Mouse (Mus musculus): Measurements from ENCODE around the gene Olfr221. TPM values are rescaled to one million over a fixed set of nuclear protein-coding genes. Genes with fewer than 3 reads are reported as not detected.

The Olfr221 gene
- polyA plus RNA-seq, 1 experiment from 2014 or later = not detected

DNA sequence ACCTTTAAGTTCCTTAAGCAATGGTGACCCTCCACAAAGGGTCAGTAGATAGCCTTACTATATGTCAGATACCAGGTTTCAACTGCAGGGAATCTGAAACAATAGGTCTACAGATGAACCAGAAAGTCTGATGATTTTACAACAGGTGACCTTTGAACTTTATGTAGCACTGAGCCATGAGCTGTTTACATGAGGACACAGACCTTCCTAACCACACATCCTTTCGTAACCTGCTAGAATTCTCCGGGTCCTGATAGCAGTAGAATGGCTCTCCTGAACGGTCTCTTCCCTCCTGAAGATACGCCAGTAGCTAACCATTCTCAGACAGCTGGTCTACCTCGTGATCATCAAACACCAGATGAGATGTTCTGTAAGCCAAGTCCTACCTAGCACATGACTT lies 2.9 kb downstream of the Olfr221 start:
- WGBS = 76% methylated on average over 5 of the region's 5 CpGs

DNA sequence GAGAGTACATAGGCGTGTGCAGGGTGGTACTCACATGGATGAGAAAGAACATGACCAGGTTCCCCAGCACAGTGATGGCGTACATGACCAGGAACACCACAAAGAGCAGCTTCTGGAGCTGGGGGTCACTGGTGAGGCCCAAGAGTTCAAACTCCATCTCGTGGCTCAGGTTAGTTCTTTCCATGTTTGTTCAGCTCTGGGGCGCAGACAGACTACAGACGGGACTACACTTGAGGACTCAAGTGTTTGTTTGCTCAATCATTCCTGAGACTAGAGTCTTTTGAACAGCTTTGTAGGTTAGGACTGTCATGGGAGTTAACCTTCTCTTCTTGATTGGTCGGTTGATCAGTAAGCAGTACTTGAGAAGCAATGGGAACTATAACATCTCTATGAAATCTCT lies 6.3 kb downstream of the Olfr221 start:
- WGBS = 80% methylated on average over 6 of the region's 6 CpGs
- no peak for ATAC-seq (ENCODE audit: insufficient number of reproducible peaks, low FRiP score)
- no peaks in the 10 kb centered on the region for H3K36me3 ChIP-seq
- no peaks in the 10 kb centered on the region for H3K27me3 ChIP-seq (replicated peaks)
- no peak overlapping the region for H3K9ac ChIP-seq
- H3K27ac ChIP-seq (ENCODE audit: poor library complexity, severe bottlenecking) = no peak overlapping the region
- H3K4me2 ChIP-seq = no peak overlapping the region
- H3K4me1 ChIP-seq (replicated peaks) = no peaks in the 10 kb centered on the region
- H3K4me3 ChIP-seq = no peak overlapping the region
- no peaks in the 10 kb centered on the region for H3K9me3 ChIP-seq (replicated peaks)

More for the DNA sequence above, 2.9 kb downstream of the Olfr221 start:
- no peaks in the 10 kb centered on the region for H3K4me1 ChIP-seq (replicated peaks)
- H3K27ac ChIP-seq (ENCODE audit: poor library complexity, severe bottlenecking) = no peak overlapping the region
- ATAC-seq (ENCODE audit: insufficient number of reproducible peaks, low FRiP score) = no peak
- H3K27me3 ChIP-seq (replicated peaks) = no peaks in the 10 kb centered on the region
- H3K36me3 ChIP-seq = no peaks in the 10 kb centered on the region
- no peaks in the 10 kb centered on the region for H3K9me3 ChIP-seq (replicated peaks)
- H3K4me2 ChIP-seq = no peak overlapping the region
- no peak overlapping the region for H3K9ac ChIP-seq
- no peak overlapping the region for H3K4me3 ChIP-seq

DNA sequence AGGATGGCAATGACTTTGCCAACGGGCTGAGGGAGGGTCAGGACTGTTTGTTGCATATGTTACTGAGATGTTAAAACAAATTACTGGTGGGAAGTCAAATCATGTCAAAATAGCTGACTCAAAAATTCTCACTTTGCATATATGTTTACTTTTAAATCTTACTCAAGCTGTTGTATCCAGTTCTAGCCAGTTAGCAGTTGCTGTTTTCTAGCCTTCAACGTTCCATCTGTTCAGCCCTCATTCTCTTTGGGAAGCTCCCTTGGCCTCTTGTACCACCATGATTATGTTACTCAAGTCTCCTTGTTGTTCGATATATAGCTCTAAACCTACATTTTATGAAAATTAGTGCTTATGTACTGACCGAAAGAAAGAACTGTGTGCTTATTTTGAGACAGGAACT lies 15.9 kb downstream of the Olfr221 start:
- H3K9ac ChIP-seq = no peak overlapping the region
- no peaks in the 10 kb centered on the region for H3K9me3 ChIP-seq (replicated peaks)
- no peaks in the 10 kb centered on the region for H3K27me3 ChIP-seq (replicated peaks)
- no peak overlapping the region for H3K4me2 ChIP-seq
- H3K27ac ChIP-seq (ENCODE audit: poor library complexity, severe bottlenecking) = no peak overlapping the region
- no peak overlapping the region for H3K4me3 ChIP-seq
- H3K4me1 ChIP-seq (replicated peaks) = peaks cover 16% of the 10 kb centered on the region
- no peak for ATAC-seq (ENCODE audit: insufficient number of reproducible peaks, low FRiP score)
- 83% methylated on average over 4 of the region's 4 CpGs for WGBS
- H3K36me3 ChIP-seq = no peaks in the 10 kb centered on the region

DNA sequence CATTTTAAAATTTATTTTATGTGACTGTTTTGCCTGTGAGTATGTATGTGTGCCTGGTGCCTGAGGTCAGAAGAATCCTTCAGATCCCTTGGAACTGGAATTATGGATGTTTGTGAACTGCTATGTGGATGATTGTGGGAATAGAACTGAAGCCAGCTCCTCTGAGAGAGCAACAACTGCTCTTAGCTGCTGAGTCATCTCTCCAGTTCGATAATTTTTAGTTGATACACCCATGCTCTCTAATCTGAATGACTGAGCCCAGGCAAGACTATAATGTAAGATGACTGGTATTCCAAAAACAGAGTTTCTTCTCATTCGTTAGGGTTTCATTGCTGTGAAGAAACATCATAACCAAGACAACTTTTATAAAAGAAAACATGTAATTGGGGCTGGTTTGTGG lies 18.1 kb downstream of the Olfr221 start:
- 65% methylated on average over 2 of the region's 2 CpGs for WGBS
- no peaks in the 10 kb centered on the region for H3K36me3 ChIP-seq
- no peaks in the 10 kb centered on the region for H3K27me3 ChIP-seq (replicated peaks)
- no peaks in the 10 kb centered on the region for H3K9me3 ChIP-seq (replicated peaks)
- no peak overlapping the region for H3K9ac ChIP-seq
- no peak overlapping the region for H3K4me2 ChIP-seq
- H3K4me1 ChIP-seq (replicated peaks) = peaks cover 20% of the 10 kb centered on the region
- H3K4me3 ChIP-seq = no peak overlapping the region
- no peak for ATAC-seq (ENCODE audit: insufficient number of reproducible peaks, low FRiP score)
- H3K27ac ChIP-seq (ENCODE audit: poor library complexity, severe bottlenecking) = no peak overlapping the region

DNA sequence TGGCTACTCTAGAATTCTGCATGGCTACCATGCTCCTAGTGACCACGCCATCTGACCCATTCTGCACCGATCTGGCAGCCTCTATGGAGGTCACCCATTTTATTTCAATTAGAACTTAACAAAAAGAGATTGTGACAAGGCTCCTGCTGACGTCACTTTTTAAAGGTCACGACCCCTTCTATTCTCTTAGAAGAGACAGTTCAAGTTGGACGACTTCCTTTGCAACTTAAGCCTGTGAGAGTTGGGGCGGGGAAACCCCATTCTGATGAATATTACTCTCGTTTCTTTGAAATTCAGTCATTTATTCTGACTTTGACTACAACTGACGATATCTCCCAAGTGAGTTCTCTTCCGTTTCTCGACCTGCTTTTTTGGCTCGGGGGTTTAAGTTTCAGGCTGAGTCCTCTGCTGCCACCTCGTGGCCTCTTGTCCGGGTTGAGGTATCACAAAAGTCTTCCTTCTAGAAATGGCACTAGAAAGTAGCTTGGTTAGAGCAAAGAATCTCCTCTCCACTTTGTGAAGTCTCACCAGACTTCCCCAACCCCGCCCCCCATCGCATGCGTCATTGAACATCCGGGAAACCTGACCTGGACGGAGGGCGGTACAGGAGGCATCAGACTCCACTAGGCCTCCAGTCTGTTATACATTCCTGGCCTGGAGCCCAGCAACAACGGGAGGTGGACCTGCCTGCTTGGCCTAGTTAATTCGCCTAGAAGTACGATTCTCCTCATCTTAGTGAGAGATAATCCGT lies 19.4 kb downstream of the Olfr221 start:
- peak; percentile 42; the same call in 1 of the 2 replicates for ATAC-seq (ENCODE audit: insufficient number of reproducible peaks, low FRiP score)
- Histone ChIP-seq H3K36me3 (no peaks in the 10 kb centered on the region), H3K4me2 (peak overlapping the region; percentile 61), H3K4me3 (peak overlapping the region; percentile 35), H3K9ac (peak overlapping the region; percentile 60), H3K27ac (ENCODE audit: poor library complexity, severe bottlenecking) (peak overlapping the region; percentile 79), H3K9me3 (replicated peaks) (no peaks in the 10 kb centered on the region), H3K4me1 (replicated peaks) (peaks cover 33% of the 10 kb centered on the region), H3K27me3 (replicated peaks) (no peaks in the 10 kb centered on the region)
- 8% methylated on average over 23 of the region's 23 CpGs for WGBS

DNA sequence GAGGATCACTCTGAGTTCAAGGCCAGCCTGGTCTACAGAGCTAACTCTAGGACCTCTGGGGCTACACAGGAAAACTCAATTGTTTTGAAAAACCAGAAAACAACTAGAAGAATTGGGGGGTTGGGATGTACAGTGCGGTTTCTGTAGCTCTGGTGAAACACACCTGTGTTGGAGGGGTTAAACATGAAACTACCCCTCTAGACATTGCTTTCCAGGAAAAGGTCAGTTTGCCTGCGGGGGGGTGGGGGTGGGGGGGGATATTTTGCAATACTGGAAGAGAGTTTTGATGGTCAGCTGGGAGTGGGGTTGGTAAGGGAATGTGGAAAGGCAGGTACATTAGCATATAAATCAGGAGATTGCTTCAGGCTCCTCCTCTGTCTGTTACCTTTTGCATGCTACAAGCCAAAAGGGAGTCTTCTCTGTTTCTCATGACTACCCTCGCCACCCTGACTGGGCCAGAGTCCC lies 20.0 kb downstream of the Olfr221 start:
- ATAC-seq (ENCODE audit: insufficient number of reproducible peaks, low FRiP score) = no peak
- H3K9me3 ChIP-seq (replicated peaks) = no peaks in the 10 kb centered on the region
- peak overlapping the region; percentile 60; the same call in 1 of the 2 replicates for H3K9ac ChIP-seq
- peak overlapping the region; percentile 61 for H3K4me2 ChIP-seq
- H3K4me3 ChIP-seq = peak overlapping the region; percentile 35; the same call in 1 of the 2 replicates
- peaks cover 36% of the 10 kb centered on the region for H3K4me1 ChIP-seq (replicated peaks)
- no peaks in the 10 kb centered on the region for H3K36me3 ChIP-seq
- WGBS = 69% methylated on average over 3 of the region's 3 CpGs
- H3K27ac ChIP-seq (ENCODE audit: poor library complexity, severe bottlenecking) = peak overlapping the region; percentile 79
- H3K27me3 ChIP-seq (replicated peaks) = no peaks in the 10 kb centered on the region

DNA sequence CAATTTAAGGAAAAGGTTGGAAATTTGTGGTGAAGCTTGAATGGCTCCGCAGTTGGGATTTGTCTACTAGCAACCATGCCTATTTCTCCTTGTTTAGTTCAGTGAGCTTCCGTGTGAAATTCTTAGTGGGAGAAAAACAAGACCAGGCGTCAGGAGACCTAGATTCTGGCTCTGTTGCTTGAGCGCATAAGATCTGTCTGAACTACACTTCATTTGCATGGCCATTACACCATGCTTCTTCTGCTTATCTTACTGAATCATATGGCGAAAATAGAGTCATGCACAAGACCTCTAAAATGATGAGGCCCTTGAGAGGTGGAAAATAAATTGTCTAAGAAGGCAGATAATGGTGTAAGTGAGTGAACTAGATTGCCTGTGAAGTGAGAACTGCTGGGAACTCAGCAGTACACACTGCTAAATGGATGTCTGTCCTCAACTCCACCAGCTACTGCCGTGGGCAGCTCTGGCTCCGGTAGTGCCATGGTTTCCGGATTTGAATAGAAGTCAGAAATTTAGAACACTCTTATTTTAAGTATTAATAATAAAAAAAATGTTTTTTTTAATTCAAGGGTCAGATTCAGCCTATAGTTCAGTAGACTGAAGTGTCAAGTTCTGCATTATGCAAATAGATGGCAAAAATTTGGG lies 20.6 kb downstream of the Olfr221 start:
- H3K27ac ChIP-seq (ENCODE audit: poor library complexity, severe bottlenecking) = peak overlapping the region; percentile 97; the same call in 1 of the 2 replicates
- no peaks in the 10 kb centered on the region for H3K27me3 ChIP-seq (replicated peaks)
- H3K4me2 ChIP-seq = no peak overlapping the region
- WGBS = 88% methylated on average over 8 of the region's 8 CpGs
- H3K4me3 ChIP-seq = no peak overlapping the region
- H3K4me1 ChIP-seq (replicated peaks) = peaks cover 40% of the 10 kb centered on the region
- ATAC-seq (ENCODE audit: insufficient number of reproducible peaks, low FRiP score) = no peak
- no peaks in the 10 kb centered on the region for H3K36me3 ChIP-seq
- no peak overlapping the region for H3K9ac ChIP-seq
- H3K9me3 ChIP-seq (replicated peaks) = no peaks in the 10 kb centered on the region

DNA sequence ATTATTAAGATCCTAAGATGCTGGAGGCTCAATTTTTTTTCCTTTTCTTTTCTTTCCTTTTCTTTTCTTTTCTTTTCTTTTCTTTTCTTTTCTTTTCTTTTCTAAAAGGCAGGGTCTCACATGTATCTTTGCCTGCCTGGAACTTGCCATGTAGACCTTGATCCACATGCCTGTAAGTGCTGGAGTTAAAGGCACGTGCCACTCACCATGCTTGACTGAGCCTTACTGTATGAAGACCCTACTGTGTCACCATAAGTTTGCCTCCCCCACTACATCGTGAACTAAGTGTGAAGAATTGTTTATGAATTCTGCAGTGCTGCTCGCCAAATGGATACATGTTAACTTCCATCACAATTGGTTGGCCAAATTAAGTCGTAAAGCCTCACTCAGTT lies 21.1 kb downstream of the Olfr221 start:
- Histone ChIP-seq H3K4me3 (no peak overlapping the region), H3K27ac (ENCODE audit: poor library complexity, severe bottlenecking) (peak overlapping the region; percentile 97), H3K4me2 (peak overlapping the region; percentile 71; the same call in 1 of the 2 replicates), H3K27me3 (replicated peaks) (no peaks in the 10 kb centered on the region), H3K9me3 (replicated peaks) (no peaks in the 10 kb centered on the region), H3K9ac (no peak overlapping the region), H3K36me3 (no peaks in the 10 kb centered on the region), H3K4me1 (replicated peaks) (peaks cover 46% of the 10 kb centered on the region)
- ATAC-seq (ENCODE audit: insufficient number of reproducible peaks, low FRiP score) = no peak
- 78% methylated on average over 4 of the region's 4 CpGs for WGBS

DNA sequence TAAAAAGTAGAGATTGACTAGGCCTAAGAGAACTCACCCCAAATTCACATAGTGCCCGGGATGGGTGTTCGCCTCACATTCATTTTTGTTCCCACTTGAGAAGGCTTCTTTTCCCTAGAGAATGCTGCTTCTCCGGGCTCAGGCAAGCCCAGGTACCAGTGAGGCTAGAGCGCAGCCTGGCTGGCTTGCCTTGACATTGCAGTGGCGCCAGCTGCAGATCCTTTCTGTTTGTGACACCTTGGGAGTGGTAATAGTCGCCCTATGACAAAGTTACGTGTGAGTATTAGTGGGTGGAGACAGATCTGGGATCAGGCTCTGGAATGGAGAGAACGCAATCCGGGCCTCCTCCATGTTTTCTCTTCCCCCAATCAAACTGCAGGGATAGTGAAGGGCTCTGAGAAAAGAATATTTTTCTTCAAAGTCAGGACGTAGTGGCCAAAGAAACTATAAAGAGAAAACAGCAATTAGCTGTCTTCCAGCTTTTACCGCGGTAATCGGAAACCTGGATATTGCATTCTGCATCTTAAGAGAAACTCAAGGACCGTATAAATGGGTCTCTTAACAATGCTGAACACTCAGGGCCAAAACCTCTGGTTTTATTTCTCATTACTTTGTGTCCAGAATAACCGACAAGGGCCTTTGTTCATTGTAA lies 21.6 kb downstream of the Olfr221 start, which contains the start of gene Zfp219:
TSS of gene Zfp219 (minus strand) at position 248 of the 652 bp plus-strand sequence.
- H3K4me3 ChIP-seq = peak within 1 kb of the TSS; percentile 60
- no peaks in the 10 kb centered on the region for H3K36me3 ChIP-seq
- peak within 1 kb of the TSS; percentile 97 for H3K27ac ChIP-seq (ENCODE audit: poor library complexity, severe bottlenecking)
- no peaks in the 10 kb centered on the region for H3K27me3 ChIP-seq (replicated peaks)
- 11% methylated on average over 15 of the region's 15 CpGs for WGBS
- H3K9ac ChIP-seq = peak within 1 kb of the TSS; percentile 86
- H3K4me2 ChIP-seq = peak within 1 kb of the TSS; percentile 71
- ATAC-seq (ENCODE audit: insufficient number of reproducible peaks, low FRiP score) = peak; percentile 72
- H3K9me3 ChIP-seq (replicated peaks) = no peaks in the 10 kb centered on the region
- H3K4me1 ChIP-seq (replicated peaks) = peaks cover 51% of the 10 kb centered on the region

DNA sequence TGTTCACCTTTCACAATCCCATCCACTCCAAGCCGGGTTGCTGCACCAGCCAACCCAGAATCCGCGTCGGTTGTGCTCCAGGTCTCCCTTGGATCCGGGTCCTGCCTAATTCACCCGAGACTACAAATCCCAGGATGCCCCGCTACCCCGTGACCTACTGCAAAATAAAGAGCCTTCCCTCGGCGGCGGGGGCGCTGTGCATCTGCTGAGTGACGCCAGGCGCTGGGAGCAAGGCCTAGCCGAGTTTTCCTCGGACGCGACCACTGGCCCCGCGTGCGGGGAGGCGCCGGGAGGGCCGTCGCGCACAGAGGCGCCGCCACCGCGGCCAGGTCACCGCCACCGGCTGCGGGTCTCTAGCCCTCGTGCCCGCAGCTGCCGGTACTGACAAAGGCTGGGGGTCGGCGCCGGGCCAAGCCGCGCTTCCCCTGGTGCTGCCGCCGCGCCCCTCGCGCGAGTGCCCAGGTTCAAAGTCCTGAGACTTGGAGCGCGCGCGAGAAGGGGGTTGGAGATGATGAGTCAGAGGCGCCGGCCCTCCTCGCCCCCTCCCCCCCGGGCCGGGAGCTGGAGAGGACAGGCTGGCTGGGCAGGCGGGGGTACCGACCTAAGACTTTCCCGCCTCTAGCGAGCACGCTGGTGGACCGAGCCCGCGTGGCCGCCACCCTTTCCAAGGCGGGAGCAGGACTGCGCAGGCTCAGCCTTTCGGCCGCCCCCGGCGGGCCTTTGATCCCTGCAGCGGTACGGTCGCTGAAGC lies 22.5 kb downstream of the Olfr221 start:
- H3K4me1 ChIP-seq (replicated peaks) = peaks cover 57% of the 10 kb centered on the region
- no peaks in the 10 kb centered on the region for H3K36me3 ChIP-seq
- peak overlapping the region; percentile 71 for H3K4me2 ChIP-seq
- no peaks in the 10 kb centered on the region for H3K27me3 ChIP-seq (replicated peaks)
- ATAC-seq (ENCODE audit: insufficient number of reproducible peaks, low FRiP score) = peak; percentile 89
- H3K4me3 ChIP-seq = peak overlapping the region; percentile 60
- H3K9me3 ChIP-seq (replicated peaks) = no peaks in the 10 kb centered on the region
- under 1% methylated on average over 73 of the region's 74 CpGs for WGBS
- peak overlapping the region; percentile 86 for H3K9ac ChIP-seq
- peak overlapping the region; percentile 97 for H3K27ac ChIP-seq (ENCODE audit: poor library complexity, severe bottlenecking)
